Mouse (Mus musculus) left cerebral cortex, postnatal 10 days (tissue): ENCODE measurements around the gene Mex3b. TPM values are rescaled to one million over a fixed set of nuclear protein-coding genes. Genes with fewer than 3 reads are reported as not detected.
A peak's percentile ranks its signal among the peaks of the same experiment; 100 is the strongest.

Experiments
- DNase-seq, 2 experiments: peaks; one replicate each; pipeline ENCODE4 v3.0.0; 2021 to 2022; ENCODE audit warnings: low spot score in 2 of 2, mixed read lengths in 1 of 2; ENCODE audit errors: extremely low spot score in 1 of 2
- intact Hi-C: fragments of 180-260 bp; cut with DNase I; formaldehyde crosslinking; loops from one replicate; pipeline ENCODE4 v1.15.1; 2025
- total RNA-seq, 2 experiments: library from RNA; stranded (reverse); gene quantifications; 2 replicates each; pipeline ENCODE4 v1.2.3; 2021

The Mex3b gene
- 10 to 100 TPM; 30.2 to 32.4 TPM for total RNA-seq

DNA sequence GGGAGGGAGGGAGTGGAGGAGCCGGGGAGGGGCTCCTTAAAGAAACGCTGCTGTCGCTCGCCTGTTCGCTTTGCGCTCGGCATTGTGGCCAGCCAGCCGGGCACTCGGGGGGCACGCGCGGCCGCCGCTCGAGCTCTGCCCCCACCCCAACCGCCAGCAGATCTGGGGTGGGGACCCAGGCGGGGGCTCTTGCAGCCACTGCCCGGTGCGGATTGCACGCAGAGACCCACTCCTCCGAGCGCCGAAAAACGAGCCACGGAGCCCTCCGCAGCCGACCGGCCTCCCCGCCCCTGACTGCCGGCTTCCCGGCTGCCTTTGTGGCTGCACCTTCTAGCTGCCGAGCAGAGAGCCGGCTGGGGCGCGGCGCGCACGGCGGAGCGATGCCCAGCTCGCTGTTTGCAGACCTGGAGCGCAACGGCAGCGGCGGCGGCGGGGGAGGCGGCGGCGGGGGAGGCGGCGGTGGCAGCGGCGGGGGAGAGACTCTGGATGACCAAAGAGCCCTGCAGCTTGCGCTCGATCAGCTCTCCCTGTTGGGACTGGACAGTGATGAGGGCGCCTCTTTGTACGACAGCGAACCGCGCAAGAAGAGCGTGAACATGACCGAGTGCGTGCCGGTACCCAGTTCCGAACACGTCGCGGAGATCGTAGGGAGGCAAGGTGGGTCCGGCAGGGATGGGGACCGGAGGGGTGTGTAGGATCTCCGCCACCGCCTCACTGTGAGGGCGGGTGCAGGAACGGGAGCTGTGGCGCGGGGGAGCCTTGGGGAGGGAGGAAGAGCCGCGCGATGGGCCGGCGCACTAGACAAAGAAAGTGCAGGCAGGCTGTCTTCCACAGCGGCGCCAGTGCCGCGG, at the start of gene Mex3b:
TSS of gene Mex3b (plus strand) at position 63 of the 851 bp plus-strand sequence.
- peak; percentile 33 to 82 for DNase-seq
- intact Hi-C loops = loop anchor here (2.0 to 5.0 kb wide), 6 partner anchors 147 to 683 kb away; no protein-coding TSS in a partner anchor

DNA sequence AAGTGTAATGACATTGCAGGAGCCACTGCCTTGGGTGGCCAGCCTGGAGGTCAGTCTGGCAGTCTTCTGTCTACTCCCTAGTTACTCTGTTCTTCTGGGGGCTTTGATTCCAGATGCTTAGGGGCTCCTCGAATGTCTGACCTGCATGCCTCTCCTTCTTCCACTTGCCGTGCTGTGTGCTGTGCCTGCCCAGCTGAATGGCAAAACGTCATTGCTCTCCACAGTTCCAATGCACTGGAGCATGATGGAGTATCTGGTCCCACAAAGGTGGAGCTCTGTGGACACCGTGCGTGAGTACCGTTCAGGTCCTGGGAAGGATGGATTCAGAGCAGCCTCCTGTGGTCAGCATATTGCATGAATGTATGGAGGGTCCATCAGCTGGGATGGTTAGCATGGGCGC, 47.6 kb upstream of the Mex3b start:
- DNase-seq = no peak

DNA sequence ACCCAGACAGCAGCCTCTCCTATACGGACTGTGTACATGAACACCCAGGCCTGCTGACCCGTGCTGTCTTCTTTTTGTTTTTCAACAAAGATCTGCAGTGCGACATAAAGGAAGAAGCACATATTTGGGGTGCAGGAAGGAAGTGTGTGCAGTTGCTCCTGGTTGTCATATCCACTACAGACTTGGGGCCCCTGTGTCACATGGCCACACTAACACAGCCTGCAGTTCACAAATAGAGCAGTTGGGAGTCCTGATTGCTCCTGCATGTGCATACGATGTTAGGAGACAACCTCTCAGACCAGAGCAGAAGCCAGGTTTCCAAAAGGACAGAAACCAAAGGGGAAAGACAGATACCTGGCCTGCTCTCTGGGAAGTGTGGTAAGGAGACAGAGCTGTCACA, 46.5 kb upstream of the Mex3b start:
- DNase-seq = no peak
- intact Hi-C loops = no loop called here

More for the DNA sequence above, 47.6 kb upstream of the Mex3b start:
- intact Hi-C loops = no loop called here

DNA sequence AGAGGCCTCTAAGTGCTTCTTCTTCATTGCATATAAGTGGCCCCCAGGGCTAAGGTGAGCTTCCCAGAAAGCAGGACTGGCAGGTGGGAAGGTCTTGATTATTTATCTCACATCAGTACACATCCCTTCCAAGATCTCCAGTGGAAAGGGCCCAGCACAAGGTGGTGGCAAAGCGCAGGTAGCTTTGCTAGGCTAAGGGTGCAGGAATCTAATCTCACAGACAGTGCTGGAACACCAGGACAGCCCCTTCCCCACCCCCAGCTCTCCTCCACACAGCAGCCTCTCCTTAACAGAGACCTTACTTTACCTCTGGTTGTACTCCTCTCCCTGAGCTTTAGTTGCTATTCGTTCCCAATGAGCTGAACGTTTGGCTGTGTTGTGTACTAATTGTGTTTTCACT, 45.6 kb upstream of the Mex3b start:
- no peak for DNase-seq
- intact Hi-C loops = no loop called here

DNA sequence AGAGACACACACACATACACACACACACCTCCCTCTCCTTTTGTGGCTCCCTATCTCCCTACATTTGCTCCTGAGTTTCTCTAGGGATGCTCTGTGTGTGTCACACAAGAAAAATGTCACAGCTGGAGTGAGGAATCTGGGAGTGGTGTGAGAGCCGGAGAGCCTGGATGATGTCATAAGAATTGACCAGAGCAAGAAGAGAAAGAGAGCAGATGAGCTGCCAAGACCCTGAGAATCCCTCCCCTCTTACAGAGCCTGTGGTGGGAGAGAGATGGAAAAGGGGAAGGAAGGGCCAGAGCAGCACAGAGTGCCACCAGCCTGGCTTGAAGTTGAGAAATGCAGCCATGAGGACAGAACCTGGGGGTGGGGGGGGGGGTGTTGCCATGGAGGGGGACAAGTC, 44.6 kb upstream of the Mex3b start:
- DNase-seq = no peak
- intact Hi-C loops = no loop called here

DNA sequence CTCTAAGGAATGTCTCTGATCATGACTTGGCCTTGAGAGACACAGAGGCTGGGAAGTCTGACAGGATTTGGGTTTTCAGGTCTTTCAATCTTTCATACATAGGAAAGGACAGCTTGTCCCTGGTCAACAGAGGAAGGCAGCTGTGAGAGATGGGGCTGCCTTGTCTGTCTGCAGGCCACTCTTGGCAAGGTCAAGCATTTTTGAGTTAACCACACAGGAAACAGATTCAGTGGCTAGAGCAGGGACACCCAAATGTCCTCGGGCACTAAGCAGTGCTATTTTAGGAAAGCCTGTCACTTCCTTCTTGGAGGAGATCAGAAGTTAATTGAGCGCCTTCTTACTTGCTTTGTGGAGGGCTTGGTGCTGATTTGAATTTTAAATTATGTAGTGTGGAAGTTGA, 38.9 kb upstream of the Mex3b start:
- DNase-seq = no peak
- intact Hi-C loops = no loop called here

DNA sequence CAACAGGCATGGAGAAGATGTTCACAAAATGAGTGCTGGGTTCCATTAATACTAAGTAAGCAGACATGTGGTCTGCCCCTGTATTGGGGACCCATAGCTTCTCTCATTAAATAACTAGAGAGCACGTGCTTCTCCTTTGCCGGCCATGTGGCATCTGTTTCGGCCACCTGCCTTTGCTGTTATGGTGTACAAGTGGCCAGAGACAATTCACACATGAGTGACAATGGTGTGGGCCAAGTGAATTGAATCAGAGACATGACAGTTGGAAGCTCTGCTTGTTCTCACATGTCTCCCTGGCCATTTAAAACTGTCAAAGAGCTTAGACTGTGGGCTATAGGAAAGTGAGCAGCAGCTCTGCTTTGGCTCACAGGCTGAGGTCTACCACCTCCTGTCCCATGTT, 37.6 kb upstream of the Mex3b start:
- DNase-seq = no peak
- intact Hi-C loops = no loop called here

DNA sequence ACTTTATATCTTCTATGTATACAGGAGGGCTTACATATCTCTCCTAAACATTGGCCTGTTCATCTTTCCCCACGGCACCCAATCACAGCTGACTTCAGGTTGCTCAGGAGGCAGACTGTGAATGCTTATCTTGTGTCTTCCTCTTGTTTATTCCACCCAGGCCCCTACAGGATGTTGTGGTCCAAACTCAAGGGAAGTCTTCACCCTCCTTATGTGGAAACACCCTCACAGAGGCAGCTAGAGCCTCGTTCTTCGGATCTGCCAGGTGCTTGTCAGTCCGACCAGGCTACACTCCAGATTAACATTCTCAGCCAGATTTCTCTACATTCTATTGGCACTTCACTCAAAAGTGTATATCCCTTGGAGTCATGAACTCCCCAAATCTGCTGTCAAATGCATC, 32.7 kb upstream of the Mex3b start:
- intact Hi-C loops = no loop called here
- DNase-seq = no peak

DNA sequence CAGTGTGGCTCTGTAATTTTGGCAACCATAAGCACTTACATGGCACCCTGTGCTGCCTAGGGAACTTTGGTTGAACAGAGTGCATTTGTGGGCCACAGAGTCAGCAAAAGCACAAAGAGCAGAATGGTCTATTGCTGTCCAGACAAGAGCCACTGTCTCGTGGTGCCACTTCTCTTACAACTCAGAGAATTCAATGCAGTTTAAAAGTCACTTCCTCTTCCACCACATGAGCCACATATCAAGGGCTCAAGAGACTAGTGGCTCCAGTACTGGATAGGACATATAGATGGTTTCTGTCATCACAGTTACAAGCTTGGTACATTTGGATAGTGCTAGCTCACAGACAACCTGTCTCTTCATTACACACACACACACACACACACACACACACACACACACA, 28.7 kb upstream of the Mex3b start:
- DNase-seq = no peak
- intact Hi-C loops = no loop called here

DNA sequence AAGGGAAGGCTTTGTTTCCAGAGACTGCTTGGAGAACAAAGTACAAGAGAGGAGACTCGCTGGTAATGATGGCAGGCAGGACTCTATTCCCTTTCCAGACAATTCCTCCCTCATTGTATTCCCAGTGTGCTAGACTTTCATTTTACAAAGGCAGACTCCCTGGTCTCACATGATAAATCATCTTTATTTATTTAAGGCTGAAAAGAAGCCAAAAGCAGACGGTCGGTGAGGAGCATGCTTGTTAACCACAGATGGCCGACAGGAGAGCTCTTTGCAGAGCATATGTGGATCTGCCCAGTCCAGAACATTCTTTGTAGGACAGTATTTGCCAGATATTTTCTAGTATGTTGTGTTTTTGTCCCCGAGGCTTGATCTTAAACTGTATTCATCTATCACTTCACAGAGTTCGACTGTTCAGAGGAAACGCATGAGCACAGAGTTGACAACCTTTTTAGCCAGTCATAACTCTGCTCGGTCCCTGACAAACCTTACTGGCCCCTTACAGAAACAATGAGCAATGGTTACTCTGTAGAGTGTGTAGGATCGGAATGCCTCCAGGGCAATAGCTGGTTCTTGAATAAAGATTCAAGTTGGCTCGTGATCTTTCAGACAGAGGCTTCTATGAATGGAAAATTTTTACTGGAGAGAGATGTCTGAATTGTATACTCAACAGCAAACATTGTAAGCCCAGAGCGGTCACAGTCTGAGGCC, 28.0 kb upstream of the Mex3b start:
- intact Hi-C loops = no loop called here
- DNase-seq = no peak

DNA sequence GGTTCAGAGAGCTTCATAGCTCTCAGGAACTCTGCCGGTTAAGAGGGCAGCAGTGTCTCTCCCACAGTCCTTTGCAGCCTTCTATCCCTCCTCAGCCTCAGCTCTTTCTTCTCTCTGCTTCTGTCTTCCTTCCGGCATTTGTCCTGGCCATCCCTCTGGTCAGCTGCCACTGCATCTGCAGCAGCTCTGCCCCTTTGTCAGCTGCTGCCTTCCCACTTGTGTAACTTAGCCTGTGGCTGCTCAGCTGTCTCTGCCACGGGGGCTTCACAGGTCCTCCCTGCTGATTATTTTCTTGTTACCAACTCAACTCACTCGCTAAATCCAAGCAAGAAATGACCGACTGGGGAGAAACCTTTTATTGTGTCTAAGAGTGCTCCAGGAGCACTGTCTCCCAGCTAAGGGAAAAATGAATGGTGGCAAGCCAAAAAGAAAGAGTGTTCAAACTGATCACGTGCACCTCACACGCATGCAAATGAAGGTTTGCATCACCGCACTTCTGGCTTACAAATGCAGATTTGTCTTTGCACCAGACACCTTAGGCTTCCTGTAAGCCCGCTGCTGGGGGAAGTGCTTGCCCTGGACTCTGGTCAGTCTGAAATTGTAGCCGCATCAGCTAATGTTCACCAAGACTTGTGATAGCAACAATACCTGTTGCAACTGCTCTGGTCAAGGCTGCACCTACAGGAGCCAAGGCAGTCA, 24.8 kb upstream of the Mex3b start:
- intact Hi-C loops = no loop called here
- DNase-seq = no peak

DNA sequence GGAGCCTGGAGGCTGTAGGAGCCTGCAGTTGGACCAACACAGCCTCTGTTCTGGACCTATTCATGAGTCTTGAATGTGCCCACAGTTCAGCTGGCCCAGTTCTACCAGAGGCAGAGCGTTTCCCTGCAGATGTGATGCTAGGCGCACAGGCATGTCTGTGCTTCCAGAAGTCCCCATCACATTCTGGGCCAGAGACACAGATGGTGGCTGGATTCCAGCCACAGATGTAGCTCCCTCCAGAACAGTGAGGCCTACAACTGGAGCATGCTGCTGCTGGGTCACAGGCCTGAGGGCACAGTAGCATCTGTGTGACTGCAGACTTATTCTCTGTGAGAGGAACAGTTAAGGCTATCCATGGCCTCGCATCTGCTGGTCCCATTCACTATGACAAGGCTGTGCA, 16.4 kb upstream of the Mex3b start:
- intact Hi-C loops = no loop called here
- peak in 1 of 2 experiments; percentile 24 for DNase-seq

DNA sequence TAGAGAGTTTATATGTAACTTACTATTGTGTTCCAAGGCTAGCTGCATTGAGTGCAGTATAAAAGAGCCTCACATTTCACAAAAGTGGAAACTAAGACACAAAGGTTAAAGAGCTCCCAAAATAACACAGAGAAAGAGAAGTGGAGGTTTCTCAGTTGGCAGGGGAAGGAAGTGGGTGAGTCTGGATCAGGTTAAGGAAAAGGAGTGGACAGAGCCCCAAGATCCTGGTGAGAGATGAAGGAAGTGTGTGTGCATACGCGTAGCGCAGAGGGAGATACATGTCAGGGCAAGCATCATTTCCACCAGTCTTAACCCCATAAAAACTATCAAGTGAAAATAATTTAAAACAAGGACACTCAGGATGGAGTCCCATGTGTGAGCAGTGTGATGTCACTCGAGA, 15.5 kb upstream of the Mex3b start:
- intact Hi-C loops = no loop called here
- no peak for DNase-seq

DNA sequence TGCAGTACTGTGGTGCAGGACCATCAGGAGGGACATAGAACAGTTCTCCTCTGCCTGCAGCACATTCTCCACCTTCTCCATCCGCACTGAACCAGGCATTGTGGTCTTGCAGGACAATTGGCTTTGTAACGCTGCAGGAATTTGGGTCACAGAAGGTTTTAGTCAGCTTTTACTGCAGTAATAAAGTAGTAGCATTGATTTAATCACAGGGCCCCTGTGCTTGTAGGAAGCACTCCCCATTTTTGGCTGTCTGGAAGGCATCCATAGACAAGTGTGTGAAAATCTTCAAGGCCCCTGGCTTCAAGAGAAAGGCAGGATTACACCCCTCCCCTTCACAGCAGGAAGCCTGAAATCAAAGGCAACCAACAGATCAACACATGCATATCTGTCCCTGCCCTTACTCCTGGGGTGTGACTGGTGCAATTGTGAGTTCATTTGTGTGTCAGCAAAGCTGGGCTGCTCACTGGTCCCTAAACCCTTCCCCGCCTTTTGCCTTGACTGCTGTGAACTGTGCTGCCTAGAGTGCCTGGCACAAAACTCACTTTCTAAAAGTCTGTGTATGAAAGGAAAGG, 12.9 kb upstream of the Mex3b start:
- peak in 1 of 2 experiments; percentile 36 for DNase-seq
- intact Hi-C loops = no loop called here

DNA sequence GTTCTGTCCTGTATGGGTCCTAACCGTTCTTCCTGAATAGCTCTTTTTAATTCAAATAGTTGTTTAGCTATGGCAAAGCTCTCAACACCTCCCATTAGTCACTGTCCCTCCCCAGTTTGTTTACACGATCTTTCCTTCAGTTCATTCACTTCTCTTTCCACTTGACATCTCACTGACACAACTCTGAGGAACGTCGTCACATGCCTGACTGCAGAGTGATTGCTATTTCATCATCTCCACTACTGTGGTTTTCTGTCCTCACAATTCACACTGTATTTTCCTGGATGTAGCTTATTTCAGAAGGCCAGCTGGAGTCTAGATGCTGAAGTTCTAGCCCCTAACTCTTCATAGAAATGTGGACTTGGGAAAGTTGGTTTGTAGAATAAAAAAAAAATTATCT, 8.5 kb upstream of the Mex3b start:
- intact Hi-C loops = no loop called here

DNA sequence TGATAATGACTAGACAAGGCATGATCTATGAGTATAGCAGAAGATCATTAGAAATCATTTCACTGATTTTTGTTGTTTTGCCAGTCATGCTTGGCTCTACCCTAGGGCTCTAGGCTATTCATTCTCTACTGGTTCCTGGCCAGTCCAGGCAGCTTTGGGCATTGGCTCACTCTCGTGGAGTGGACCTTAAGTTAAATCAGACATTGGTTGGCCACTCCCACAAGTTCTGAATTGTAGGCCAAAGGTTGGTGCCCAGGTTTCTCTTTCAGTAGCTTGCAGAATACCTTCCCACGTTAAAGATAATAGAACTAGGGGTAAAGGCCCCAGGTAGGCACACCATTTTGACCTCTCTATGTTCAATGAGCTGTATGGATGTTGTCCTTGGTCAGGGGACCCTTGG, 6.5 kb upstream of the Mex3b start:
- intact Hi-C loops = no loop called here
- DNase-seq = no peak

More for the DNA sequence above, 8.5 kb upstream of the Mex3b start:
- DNase-seq = no peak

DNA sequence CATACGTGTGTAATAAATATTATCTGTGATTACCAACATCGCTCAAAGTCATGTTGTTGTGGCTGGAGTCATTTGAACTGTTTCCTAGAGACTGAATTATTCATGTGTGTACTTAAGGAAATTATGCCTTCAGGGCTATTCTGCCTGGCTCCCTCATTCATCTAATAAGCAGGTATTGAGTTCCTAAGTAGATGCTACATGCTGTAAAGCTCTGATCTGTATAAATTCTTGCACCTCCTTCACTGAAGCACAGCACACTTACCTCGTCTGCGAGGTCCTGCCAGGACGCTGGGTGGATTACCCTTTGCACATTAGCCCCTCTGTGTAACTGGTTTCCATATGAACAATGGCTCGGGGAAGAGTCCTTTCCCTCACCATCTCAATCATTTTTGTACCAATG, 3.8 kb upstream of the Mex3b start:
- no peak for DNase-seq
- intact Hi-C loops = no loop called here

DNA sequence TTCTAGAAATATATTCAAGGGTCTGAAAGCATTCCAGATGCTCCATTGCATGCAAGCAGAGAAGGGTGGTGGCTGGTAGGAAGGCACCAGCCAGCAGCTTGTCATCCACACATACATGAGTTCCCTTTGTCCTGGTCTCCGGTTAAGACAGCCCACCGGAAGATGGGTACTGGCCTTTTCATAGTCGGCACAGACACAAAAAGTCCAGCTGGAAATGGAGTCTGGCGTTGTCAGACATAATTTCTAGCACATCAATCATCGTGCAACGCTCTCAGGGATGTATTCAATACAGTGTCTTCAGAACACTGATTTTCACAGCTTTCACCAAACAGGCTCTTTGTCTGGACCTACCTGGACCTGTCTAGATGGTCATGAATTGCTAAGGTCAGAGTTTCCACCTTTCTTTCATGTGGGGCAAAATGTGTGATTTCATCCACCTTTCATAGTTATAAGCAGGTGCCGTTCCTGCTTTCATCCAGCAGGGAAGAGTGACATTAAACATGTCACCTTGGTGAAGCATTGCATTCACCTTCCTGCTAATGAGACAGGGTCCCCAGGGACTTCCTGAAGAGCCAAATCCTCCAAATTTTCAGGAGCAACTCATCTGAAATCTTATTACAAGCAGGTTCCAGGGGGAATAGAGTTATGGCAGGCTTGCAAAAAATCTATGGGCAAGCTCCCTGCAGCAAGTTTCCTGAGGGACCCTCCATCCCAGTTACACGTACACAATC, 2.7 kb upstream of the Mex3b start:
- no peak for DNase-seq
- intact Hi-C loops = no loop called here
